Mouse (Mus musculus) telencephalon, adult 2 months (tissue): ENCODE measurements around the gene Dnah2.
"Not testable (repeated sequence)": the region's sequence is repeated elsewhere in the genome, so short reads cannot be mapped to it uniquely, and the experiment has no call there.

ENCODE experiments used
- DNase-seq: peaks from one replicate; pipeline ENCODE4 v3.0.0-alpha.2; 2011; ENCODE audit warnings: low read depth, low spot score

Gene Dnah2

DNA sequence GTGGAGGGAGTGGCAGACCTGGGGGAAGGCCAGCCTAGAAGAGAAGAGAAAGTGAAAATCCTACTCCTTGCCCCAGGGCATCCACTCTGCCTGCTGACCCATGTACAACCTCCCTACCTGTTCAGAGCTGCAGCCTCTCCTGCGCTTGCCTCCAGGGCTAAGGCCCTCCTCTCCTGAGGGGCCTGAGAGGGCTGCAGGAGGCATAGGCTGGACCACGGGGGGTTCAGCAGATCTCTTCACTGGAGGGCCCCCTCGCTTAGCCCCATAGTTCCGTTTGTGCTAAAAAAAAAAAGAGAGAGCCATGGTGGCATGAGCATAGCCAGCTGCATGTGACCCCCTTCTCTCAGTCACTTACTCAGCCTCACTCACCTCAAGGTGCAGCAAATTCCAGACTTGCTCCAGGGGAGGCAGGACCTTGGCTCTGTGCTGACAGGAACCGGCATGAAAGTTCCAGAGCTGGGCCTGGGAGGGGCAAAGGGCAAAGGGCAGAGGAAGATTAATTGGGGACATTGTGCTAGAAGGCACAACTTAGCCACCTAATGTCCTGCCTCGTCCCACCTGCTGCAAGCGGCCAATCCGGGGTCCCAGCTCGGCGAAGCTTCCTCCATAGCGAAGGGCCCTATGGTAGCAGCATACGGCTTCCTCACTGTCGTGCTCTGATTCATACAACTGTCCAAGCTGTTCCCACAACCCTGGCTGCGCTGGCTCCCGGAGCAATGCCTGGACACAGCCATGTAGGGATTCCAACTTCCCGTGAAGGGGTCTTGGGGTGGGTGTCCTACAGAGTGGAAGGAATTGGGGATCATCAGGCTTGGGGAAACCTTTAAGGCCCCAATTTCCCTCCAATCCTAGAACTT, 141.8 kb downstream of the Dnah2 start:
- DNase-seq: no peak

DNA sequence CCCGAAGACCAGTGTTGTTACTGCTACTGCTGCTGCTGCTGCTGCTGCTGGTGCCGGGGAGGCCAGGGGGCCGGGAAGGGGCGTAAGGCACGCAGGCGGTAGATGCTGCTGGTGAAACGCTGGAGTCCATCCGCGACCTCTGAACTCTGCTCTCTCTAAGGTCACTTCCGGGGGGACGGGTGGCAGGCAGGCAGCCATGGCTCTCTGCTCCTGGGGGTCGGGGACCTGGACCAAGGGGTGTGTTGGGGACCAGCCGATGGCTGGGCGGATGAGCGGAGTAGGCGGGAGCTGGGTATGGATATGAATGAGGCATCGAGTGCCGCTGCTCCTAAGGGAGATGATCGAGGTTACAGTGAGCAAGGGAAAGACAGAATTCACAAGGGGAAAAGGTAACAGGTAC, 142.6 kb downstream of the Dnah2 start:
- DNase-seq: no peak

- DNase-seq: no peak
These were observed 143.3 kb downstream of the Dnah2 start for GRCm38 (mm10) chr11:69405397-69406200.

GRCm38 (mm10) chr11:69404595-69405396, 144.1 kb downstream of the Dnah2 start:
- DNase-seq: no peak

- DNase-seq: no peak
These were observed 145.0 kb downstream of the Dnah2 start for GRCm38 (mm10) chr11:69403691-69404594.

GRCm38 (mm10) chr11:69401987-69402386, 146.9 kb downstream of the Dnah2 start:
- no peak for DNase-seq

GRCm38 (mm10) chr11:69401210-69401637, 147.7 kb downstream of the Dnah2 start:
- no peak for DNase-seq

GRCm38 (mm10) chr11:69400083-69400850, 148.6 kb downstream of the Dnah2 start:
- no peak for DNase-seq

- DNase-seq: no peak
These were observed 149.5 kb downstream of the Dnah2 start for GRCm38 (mm10) chr11:69399201-69400082.

- no peak for DNase-seq
These were observed 150.3 kb downstream of the Dnah2 start for GRCm38 (mm10) chr11:69398486-69399200.

DNA sequence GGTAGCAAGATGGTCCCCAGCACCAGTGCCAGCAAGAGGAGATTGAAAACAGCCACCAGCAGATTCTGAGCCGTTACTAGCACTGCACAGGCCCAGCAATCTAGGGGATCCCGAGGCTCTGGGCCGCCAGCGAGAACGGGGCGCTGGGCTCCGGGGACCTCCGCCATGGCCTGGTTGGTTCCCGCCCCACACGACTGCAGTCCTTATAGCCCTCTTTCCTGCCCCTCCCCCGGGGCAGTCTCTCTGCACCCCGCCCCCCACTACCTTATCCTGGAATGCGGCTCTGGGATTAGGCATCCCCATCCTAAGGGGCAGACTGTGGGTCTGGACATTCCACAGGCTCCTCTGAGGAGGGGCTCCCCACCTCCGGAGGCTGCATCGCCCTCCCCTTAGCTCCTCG, 150.9 kb downstream of the Dnah2 start, which contains the start of gene Tmem88:
Gene Tmem88 (minus strand): TSS at position 176 of the 400 bp plus-strand sequence.
- no peak for DNase-seq

DNA sequence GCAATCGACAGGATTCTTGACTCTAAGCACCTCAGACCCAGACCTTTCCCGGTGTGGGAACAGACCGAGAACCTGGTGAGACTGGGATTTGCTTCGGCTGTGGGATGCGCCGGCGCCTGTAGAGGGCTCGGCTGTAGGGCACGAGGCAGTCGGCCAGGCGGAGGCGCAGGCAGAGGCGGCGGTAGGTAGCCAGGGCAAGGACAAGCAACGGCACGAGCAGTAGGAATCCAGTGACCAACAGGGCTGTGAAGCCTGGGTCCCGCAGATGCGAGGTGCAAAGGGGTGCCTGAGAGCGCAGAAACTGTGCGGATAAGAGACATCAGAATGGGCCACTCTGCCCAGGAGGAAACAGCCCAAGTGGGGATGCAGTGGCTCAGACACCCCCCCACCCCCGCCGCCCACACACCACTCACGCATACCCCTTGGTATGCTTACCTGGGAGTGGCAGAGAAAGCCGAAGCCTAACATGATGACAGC, 151.3 kb downstream of the Dnah2 start:
- DNase-seq: no peak

DNA sequence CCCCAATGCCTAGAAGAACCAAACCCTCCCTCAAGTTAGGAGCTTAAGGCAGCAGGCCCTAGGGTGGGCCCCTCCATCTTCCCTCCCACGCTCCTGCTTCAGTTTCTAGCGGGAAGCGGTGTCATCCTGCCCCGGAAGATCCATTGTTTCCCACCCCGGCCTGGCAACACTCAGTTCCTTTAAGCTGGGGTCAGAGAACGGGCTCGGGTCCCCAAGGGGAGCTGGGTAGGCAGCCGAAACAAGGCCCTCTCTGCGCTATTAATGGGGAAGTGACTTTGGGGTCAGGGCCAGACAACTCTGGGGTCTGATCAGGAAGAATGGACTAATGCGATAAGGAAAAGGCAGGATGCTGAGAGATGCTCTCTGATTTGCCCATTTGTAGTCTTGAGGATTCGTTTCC, 152.1 kb downstream of the Dnah2 start:
- no peak for DNase-seq

GRCm38 (mm10) chr11:69395634-69396373, 153.1 kb downstream of the Dnah2 start:
- DNase-seq: peak; percentile 100

- DNase-seq: peak; percentile 96
These were observed 153.7 kb downstream of the Dnah2 start, which contains the start of the genes Naa38 and Cyb5d1 for GRCm38 (mm10) chr11:69395235-69395633. TSS of gene Naa38 (plus strand) at chr11:69395487. TSS of gene Cyb5d1 (minus strand) at chr11:69395631.

GRCm38 (mm10) chr11:69394591-69395167, 154.2 kb downstream of the Dnah2 start:
- not testable (repeated sequence) for DNase-seq
